Mouse (Mus musculus) lung, adult 2 months (tissue): Measurements from ENCODE around the gene Idh2.

Source experiments
- CTCF ChIP-seq: fragments of 200-500 bp; IDR thresholded peaks from 2 replicates; pipeline ENCODE4 v1.5.1; 2011; ENCODE audit warnings: mild to moderate bottlenecking, low read length, control low read depth; ENCODE audit not compliant: insufficient read depth
- POLR2A ChIP-seq: fragments of 200-500 bp; IDR thresholded peaks from 2 replicates; pipeline ENCODE4 v1.6.1; 2011; ENCODE audit warnings: low read depth, mild to moderate bottlenecking, control low read depth, low read length, borderline replicate concordance; ENCODE audit errors: extremely low read depth

DNA sequence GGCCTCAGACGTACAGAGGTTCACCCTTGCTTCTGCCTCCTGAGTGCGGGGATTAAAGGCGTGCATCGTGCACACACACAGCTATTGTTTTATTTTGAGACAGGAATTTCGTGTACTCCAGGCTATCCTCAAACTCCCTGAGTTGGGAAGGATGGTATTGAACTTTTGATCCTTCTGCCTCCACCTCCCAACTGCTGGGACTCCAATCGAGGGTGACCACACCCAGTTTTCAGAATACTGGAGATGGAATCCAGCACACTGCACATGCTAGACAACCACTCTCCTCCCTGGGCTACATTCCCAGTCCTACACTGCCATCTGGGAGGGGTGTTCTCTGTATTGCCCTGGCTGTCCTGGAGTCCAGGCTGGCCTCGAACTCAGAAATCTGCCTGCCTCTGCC lies 29.5 kb upstream of the Idh2 start:
- no peak for TF ChIP-seq POLR2A
- TF ChIP-seq CTCF, result no peak
